Mouse (Mus musculus) E14TG2a.4 (cell line): ENCODE measurements around the gene Cacna1g.

ENCODE experiments used
- CTCF ChIP-seq: conservative IDR thresholded peaks from 2 replicates; pipeline ENCODE4 v1.5.1; 2014; ENCODE audit warnings: low read length
- NANOG ChIP-seq: IDR thresholded peaks from 2 replicates; pipeline ENCODE4 v1.6.1; 2014; ENCODE audit warnings: borderline replicate concordance, low read length, mixed read lengths
- POU5F1 ChIP-seq: IDR thresholded peaks from 2 replicates; pipeline ENCODE4 v1.6.1; 2014; ENCODE audit warnings: low read length, borderline replicate concordance

DNA sequence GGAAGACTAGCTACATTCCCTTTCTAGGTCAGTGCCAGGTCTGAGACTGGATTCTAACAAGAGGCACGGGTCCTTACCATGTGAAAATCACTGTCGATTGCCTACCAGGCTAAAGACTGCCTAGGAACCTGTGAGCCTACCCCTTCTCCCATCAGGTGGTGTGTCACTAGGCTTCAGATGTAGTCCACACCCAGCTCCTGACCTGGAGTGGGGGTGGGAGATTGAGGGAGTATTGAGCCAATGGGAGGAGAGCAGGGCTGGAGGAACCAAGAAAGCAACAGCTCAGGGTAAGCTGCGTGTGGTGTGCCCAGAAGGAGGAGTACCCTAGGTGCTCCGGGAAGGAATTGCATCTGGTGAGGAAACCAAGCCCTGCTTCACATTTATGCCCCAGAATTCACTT lies 60.0 kb downstream of the Cacna1g start:
- no peak for TF ChIP-seq CTCF
- no peak for TF ChIP-seq NANOG
- TF ChIP-seq POU5F1, result no peak
